Mouse (Mus musculus) E14TG2a.4 (cell line): ENCODE measurements around the gene Gm6812.

Experiments
- CTCF ChIP-seq: conservative IDR thresholded peaks from 2 replicates; pipeline ENCODE4 v1.5.1; 2014; ENCODE audit warnings: low read length
- NANOG ChIP-seq: IDR thresholded peaks from 2 replicates; pipeline ENCODE4 v1.6.1; 2014; ENCODE audit warnings: borderline replicate concordance, low read length, mixed read lengths
- POU5F1 ChIP-seq: IDR thresholded peaks from 2 replicates; pipeline ENCODE4 v1.6.1; 2014; ENCODE audit warnings: low read length, borderline replicate concordance

GRCm38 (mm10) chrX:68865145-68865544 lies 27.7 kb downstream of the Gm6812 start:
- TF ChIP-seq CTCF = no peak
- TF ChIP-seq POU5F1 = no peak
- TF ChIP-seq NANOG = no peak
